Mouse (Mus musculus): Measurements from ENCODE around the gene Carnmt1.

- no peak for TF ChIP-seq CTCF (IDR thresholded peaks at IDR 0.05; ENCODE audit: low read depth, low read length)
- no peak for TF ChIP-seq POLR2A (IDR thresholded peaks at IDR 0.05; ENCODE audit: borderline replicate concordance, low read depth, low read length)
These were observed 54.6 kb downstream of the Carnmt1 start for GRCm38 (mm10) chr19:18725186-18725585.

Data from bone marrow macrophage, adult 2 months (primary cell).